Mouse (Mus musculus): ENCODE measurements around the gene Golga5. TPM values are rescaled to one million over a fixed set of nuclear protein-coding genes. Genes with fewer than 3 reads are reported as not detected.
A peak's percentile ranks its signal among the peaks of the same experiment; 100 is the strongest.

Golga5 gene
- total RNA-seq (2021), result 10 to 100 TPM; 21.6 to 22.7 TPM
- long read RNA-seq, experiment 1, transcript Golga5-202 (13 exons, 2,827 nt), result major isoform, 27 of 34 reads
- long read RNA-seq, experiment 1, partial matches to known transcripts, result 4 of 34 reads
- long read RNA-seq, experiment 1, other reads (novel, unspliced or antisense), result 1 of 34 reads
- long read RNA-seq, experiment 2, transcript Golga5-202 (13 exons, 2,827 nt), result major isoform, 36 of 43 reads
- long read RNA-seq, experiment 2, partial matches to known transcripts, result 4 of 43 reads
- long read RNA-seq, experiment 2, other reads (novel, unspliced or antisense), result 3 of 43 reads

- peak; percentile 95 to 97 for DNase-seq (ENCODE audit: low spot score in 2 of 2)
These were observed at the start of gene Golga5 for GRCm38 (mm10) chr12:102468894-102469764. Gene Golga5, plus strand, starts transcription at chr12:102469135.

DNA sequence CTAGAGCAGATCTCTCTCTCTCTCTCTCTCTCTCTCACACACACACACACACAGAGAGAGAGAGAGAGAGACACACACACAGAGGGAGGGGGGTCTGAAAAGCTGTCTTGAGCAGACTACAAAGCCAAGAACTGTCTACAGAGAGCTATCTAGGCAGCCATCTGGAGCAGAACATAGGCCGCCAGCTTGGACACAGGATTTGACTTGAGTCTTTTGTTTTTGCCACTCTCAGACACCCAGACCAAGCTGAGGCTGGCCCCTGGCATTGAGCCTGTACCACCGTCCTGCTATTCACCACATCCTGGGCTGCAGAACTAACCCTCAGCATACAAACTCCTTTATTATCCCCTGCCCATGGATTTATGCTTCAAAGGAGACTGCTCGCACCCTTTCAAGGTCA is 49.4 kb upstream of the Golga5 start:
- DNase-seq (ENCODE audit: low spot score in 2 of 2), result peak in 1 of 2 experiments; percentile 41

DNA sequence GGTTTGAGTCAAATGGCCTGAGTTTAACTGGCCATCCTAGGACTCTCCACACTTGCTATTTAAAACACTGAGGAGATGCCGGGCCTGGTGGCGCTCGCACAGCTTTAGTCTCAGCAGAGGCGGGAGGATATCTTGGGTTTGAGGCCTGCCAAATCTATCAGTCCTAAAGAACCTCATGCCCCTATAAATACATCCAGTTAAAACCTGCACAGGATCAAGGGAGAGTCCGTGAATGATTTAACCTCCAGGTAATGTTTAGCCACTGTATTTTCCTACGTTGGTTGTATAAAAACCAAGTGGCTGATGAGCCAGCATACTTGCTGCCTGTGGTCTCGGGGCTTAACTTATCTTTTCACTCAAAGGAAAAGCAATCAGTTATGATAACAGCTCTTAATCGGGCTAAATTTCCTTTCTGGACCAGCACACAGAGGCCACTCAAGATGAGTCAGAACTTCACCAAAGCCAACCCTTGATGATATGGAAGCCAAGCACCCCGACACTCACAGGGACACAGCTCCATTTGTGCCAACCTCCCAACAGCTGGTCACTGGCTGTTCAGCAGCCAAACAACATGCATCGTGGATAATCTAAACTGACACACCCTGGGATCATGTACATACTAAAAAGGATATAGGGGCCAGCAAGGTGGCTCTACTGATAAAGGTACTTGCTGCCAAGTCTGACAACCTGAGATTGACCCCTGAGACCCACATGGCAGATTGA is 48.6 kb upstream of the Golga5 start:
- no peak for DNase-seq (ENCODE audit: low spot score in 2 of 2)

DNA sequence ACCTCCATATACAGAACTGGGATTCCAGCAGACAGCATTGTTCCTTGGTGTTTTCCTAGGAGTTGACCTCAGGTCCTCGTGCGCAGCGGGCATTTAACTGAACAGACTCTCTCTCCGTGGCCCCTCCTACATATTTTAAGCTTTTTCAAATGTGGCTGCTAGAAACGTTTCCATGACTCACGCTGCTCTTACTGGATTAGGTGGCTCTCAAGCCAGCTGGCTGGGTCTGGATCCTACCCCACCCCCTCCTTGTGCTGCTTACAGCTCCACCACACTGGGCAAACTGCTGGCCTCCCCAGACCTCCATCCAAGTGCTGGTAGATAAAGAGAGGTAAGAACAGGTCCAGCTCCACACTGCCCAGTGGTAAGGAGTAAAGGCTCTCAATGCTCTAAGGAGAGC is 46.9 kb upstream of the Golga5 start:
- DNase-seq (ENCODE audit: low spot score in 2 of 2), result no peak

DNA sequence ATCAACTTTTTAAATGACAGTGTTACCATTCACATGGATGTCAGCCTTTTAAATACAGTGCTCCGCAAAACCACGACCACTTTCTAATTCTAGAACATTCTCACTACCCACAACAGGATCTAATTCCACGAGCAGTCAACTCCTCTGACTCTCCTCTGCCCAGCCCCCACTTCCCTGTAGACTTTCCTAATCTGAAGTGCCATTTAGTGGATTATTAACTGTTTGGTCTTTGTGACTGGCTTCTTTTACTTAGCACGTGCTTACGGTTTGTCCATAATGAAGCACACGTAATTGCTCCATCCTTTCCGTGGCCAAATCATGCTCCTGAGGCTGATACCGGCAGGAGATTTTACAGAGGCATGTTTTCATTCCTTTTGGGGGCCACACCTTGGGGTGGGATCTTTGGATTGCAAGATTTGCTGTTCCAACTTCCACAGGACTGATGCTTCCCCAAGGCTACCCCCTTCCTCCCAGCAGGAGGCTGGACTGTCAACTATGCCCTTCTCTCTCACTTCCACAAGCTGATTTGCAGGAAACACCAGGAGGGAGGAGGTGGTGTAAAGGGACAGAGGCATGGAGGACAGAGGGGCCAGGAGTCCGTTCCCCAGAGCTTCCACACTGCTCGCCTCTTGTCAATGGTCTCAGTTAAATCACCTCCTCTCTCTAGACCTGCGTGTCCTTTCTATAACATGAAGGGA is 46.2 kb upstream of the Golga5 start:
- no peak for DNase-seq (ENCODE audit: low spot score in 2 of 2)

- DNase-seq (ENCODE audit: low spot score in 2 of 2), result no peak
These were observed 45.3 kb upstream of the Golga5 start for GRCm38 (mm10) chr12:102423625-102424024.

GRCm38 (mm10) chr12:102424456-102424855 is 44.5 kb upstream of the Golga5 start:
- no peak for DNase-seq (ENCODE audit: low spot score in 2 of 2)

DNA sequence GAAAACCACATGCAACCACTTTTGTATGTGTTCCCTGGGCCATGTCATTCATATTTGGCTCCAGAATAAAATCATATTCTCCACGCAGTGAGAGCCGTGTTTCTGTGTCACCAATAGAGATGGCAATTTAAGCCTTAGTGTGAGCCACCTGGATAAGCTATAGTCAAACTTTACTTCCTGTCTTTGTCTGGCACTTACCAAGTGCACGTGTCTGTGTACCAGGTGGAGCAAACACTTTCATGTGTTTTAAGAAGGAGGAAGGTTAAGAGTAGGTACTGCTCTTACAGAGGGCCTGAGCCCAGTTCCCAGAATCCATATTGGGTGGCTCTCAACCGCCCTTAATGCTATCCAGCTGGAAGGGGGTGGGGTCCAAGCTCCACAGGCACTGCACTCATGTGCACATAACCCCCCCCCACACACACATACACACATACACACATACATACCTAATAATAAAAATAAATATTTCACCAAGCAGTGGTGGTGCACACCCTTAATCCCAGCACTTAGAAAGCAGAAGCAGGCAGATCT is 43.8 kb upstream of the Golga5 start:
- DNase-seq (ENCODE audit: low spot score in 2 of 2), result no peak

DNA sequence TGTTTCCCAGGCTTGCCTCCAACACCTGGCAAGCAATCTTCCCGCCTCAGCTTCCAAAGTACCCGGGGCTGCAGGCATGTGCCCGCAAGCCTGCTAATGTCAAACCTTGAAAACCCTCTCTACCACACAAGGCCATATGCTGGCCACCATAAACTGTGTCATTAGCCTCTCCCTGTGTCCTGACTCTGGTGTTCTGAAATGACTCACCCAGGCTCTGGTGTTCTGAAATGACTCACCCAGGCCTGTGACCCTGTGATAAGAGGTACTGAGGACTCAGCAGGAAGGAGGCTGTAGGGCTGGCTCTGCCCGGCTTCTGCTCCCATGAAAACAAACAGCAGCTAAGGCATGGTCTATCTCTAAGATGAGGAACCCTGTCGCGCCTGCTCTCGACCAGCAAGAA is 42.6 kb upstream of the Golga5 start:
- no peak for DNase-seq (ENCODE audit: low spot score in 2 of 2)

- DNase-seq (ENCODE audit: low spot score in 2 of 2), result no peak
These were observed 39.3 kb upstream of the Golga5 start for GRCm38 (mm10) chr12:102429656-102430055.

DNA sequence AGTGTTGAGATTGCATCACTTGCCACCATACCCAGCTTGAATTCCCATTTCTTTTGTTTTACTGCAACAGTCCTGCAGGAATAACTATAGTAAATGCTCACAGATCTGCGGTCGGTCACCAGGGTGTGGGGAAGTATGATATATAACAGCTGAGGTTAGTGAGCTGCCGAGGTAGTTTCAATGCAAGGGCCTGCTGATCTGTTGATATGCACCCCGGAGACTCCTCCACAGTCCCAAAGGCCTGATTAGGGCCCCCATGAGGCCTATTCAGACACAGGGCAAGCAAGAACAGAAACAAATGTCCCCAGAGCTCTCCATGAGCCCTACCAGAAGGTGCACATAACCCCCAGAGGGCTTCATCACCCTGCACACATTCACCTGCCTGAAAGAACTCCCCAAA is 38.7 kb upstream of the Golga5 start:
- no peak for DNase-seq (ENCODE audit: low spot score in 2 of 2)

DNA sequence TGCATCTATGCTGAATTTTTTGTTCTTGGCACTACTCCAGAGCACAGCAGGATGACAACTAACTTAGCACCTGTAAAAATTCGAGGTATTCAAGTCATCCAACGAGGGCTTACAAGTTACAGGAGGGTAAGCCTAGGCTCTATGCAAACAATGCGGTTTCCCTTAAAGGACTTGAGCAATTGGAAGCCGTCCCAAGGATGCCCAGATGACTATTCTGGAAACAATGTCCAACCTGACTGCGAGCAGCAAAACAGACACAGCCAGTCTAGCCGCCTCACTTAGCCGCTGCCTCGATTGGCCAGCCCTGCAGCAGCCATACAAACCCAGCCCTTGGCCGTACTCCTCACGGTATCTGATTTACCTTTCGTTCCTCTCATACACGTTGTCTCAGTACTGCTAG is 36.7 kb upstream of the Golga5 start:
- no peak for DNase-seq (ENCODE audit: low spot score in 2 of 2)

GRCm38 (mm10) chr12:102434107-102434506 is 34.8 kb upstream of the Golga5 start:
- no peak for DNase-seq (ENCODE audit: low spot score in 2 of 2)

- no peak for DNase-seq (ENCODE audit: low spot score in 2 of 2)
These were observed 31.9 kb upstream of the Golga5 start for GRCm38 (mm10) chr12:102436939-102437526.

- no peak for DNase-seq (ENCODE audit: low spot score in 2 of 2)
These were observed 31.0 kb upstream of the Golga5 start for GRCm38 (mm10) chr12:102437952-102438351.

DNA sequence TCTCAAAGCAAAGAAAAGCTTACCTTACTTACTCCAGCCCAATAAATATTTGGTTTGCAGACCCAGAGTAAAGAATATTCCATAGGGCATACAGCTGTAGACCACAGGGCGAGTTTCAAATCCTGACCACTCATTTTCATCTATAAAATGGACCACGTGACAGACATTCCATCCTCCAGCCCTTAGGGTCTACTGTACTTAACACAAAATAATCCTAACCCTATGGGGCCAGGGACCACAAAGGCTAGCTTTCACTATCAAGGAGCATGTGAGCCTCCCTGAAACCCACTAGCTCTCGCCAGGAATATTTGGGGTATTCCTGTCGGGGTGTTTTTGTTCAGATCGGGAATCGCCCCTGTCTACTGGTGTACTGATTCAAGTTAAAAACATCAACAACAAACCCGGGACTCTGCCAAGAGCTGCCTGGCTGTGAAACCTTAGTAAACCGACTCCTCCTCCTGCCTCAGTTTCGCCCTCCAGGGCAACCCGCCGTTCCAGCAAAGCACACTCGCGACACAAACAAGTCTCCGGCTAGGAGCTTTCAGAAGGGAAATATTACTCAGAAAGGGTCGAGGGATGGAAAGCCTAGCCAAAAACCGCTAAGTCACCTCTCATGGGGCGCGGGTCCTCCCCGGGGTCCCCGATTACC is 29.8 kb upstream of the Golga5 start:
- no peak for DNase-seq (ENCODE audit: low spot score in 2 of 2)

DNA sequence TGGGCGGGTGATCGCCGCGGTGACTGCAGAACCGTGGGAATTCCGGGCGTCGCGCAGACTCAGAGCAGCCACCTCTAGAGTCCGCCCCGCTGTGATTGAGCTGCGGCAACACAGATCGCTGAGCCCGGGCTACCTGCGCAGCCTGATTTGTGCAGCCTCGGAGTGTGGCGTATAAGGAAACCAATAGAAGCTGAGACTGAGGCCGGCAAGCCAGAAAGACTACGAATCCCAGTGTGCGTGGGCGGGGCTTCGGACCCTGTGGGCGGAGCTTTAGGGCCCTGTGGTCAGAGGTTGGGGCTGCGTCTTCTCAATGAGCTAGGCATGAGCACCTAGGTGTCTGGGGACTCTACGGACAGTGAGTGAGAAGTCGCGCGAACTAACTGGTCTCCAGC is 29.3 kb upstream of the Golga5 start, which contains the start of gene Lgmn:
Gene Lgmn, minus strand, starts transcription at position 182 of the 392 bp plus-strand sequence.
- DNase-seq (ENCODE audit: low spot score in 2 of 2), result peak; percentile 98 to 99

GRCm38 (mm10) chr12:102440551-102440950 is 28.4 kb upstream of the Golga5 start:
- no peak for DNase-seq (ENCODE audit: low spot score in 2 of 2)

DNA sequence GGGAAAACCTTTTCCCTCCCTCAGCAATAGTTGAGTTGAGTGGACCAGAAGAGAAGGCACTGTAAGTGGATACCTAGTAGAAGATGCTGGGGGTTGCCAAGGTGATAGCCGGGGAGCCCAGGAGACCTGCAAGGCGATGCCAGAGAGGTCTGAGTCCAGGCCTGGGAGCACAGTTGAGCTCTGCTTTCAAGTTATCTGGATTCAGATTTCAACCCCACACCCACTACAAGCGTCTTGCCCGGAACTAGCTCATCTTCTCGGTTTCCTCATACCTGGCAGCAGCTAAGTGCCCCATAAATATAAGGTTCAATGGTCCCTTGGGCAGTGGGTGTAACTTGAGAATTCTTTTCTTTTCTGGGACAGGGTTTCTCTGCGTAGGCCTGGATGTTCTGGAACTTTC is 27.8 kb upstream of the Golga5 start:
- no peak for DNase-seq (ENCODE audit: low spot score in 2 of 2)

GRCm38 (mm10) chr12:102442639-102443038 is 26.3 kb upstream of the Golga5 start:
- no peak for DNase-seq (ENCODE audit: low spot score in 2 of 2)

Measured in layer of hippocampus, postnatal 14 days (tissue).